Mouse (Mus musculus) MEL-GATA-1-ER (cell line): ENCODE measurements at regions not wholly inside any gene's neighbourhood (a gene's known extent, or its start where the extent isn't known, plus 50 kb on each side); places are given as distances from the start of the nearest gene placed in this dataset.
"Not testable (repeated sequence)": the region's sequence is repeated elsewhere in the genome, so short reads cannot be mapped to it uniquely, and the experiment has no call there.

ENCODE experiments used
- DNase-seq: peaks from one replicate; pipeline ENCODE4 v3.0.0-alpha.2; 2012; ENCODE audit warnings: low read depth; ENCODE audit errors: extremely low read depth

DNA sequence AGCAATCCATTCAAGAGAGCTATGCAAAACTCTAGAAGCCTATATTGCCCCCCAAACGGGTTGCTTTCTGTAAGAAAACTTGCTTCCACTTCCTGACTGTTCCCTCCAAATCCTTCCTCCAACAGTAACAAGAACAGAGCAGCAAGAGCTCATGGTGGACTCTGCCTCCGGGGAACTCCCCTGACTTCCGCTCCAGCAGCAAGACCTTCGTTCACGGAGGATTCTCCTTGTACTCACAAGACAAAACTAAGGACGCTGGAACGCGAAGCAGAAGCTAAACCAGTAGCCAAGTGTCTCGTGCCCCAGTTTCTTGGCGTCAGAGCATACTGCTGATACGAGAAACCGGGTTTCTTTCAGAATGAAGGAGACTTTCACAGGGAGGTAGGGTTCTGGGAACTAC lies 50.7 kb downstream of the H2al2a start:
- no peak for DNase-seq

DNA sequence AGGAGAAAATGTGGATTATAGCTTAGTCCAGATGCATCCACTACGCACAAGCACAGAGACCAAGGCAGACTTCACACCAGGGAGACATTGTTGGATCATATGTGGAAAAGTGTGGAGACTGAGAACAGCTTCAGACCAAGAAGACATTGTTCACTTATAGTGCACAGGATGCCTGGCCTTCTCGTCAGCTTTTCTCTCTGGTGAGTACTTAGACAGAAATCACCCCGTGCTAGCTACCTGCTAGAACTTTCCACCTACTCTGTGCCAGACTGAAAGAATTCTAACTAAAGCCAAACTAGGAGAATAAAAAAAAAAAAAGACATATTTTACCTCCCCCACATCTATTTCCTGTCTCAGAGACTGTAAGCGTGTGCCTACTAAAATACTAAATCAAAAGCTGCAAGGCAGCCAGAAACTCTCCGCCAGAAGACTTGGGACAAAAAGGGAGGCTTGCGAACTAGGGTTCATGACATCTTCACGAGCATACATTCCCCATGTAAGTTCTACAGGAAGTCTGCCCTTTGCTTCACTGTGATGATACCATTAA lies 51.3 kb downstream of the H2al2a start:
- DNase-seq: no peak

DNA sequence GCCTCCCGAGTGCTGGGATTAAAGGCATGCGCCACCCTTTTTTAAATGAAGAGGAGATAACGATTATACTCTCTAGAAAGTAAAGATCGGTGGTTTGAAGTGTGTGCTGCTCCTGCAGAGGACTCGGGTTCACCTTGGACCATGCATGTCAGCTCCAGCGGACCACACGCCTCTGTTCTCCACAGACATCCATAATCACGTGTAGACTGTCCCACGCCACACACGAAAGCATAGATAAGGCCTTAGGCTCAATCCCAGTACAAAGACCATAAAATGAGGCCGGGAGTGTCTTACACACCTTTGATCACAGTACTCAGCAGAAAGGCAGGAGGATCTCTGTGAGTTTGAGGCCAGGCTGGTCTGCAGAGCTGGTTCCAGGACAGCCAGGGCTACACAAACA lies 53.3 kb downstream of the H2al2a start:
- DNase-seq: no peak

DNA sequence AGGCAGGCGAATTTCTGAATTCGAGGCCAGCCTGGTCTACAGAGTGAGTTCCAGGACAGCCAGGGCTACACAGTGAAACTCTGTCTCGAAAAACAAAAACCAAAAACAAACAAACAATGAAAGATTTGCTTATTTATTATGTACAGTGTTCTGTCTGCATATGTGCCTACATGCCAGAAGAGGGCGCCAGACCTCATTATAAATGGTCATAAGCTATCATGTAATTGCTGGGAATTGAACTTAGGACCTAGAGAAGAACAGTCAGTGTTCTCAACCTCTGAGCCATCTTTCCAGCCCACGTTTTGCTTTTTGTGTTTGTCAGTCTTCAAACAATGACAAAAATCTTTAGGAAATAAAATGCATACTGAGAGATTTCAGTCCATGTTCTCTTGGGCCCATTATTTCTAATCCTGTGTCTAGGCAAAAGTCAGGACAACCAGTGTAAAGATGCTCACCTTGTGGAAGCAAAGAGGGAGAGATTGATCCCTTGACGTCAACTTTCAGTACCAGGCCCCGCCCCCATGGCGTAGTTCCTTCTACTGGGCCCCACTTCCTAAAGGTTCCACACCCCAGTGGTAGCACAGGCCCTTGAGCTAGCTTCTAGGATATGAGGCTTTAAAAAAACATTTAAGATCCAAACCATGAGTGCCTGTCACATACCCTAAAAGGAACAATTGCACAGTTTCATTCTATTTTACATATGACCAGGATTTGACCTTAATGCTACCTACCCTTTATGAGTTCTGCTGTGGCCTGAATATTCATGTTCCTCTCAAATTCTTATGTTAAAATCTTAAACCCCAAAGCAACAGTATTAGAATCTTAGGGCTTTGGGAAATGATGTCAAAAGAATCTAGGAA lies 54.0 kb downstream of the H2al2a start:
- DNase-seq: peak; percentile 32

DNA sequence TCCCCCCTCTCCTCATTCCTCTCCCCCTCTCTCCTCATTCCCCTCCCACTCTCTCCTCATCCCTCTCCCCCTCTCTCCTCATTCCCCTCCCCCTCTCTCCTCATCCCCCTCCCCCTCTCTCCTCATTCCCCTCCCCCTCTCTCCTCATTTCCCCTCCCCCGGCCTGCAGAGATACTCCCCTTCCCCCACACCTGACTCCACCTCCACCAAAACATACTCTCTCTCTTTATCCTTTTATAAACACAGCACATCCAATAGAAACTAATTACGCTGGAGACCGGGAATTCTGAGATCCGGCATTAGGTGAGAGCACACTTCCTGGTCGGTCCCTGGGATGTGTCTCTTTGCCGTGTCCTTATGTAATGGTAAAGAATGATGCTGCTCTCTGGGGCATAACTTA lies 54.8 kb downstream of the H2al2a start:
- DNase-seq: no peak

DNA sequence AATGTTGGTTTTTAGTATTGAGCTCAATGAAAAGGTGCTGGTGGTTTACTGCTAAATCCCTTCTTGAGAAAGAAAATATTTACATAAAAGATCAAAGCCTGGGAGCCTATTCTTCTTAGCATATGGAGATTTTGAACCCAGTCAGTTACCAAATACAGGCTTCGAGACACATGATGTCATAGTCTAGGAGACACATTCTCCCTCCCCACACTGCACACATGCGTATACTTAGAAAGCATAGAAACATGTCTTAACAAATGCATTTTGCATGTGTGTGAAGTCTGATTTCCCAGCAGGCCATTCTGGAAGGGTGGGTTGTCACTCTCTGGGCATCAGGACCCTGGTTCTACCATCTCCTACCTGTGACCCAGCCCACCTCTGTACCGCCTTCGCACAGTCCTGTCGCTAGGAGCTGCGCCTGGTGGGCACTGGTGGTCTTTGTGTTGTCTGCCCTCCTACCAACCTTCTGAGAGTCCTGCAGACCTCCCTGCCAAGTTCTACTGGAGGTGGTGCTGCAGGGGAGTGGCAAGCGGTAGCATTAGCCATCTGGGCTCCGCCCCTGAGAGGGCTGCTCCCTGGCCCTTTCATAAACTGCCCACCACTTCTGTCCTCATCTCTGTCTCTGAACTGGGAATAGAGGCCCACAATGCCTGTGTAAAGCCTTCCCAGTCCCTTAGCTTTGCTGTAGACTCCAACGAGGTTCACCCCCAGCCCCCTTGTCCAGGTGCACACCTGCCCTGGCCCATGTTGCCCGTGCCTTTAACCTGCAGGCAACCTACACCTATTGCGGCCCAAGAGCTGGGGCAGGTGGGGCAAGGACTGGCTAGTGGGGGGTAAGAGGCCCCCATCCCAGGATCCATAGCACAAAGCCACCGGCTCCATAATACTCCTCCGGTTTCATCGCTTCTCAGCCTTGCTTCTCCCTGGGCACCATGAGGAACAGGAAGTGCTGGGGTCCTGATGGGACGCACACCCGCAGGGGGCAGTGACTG lies 56.6 kb downstream of the H2al2a start:
- DNase-seq: not testable (repeated sequence)

DNA sequence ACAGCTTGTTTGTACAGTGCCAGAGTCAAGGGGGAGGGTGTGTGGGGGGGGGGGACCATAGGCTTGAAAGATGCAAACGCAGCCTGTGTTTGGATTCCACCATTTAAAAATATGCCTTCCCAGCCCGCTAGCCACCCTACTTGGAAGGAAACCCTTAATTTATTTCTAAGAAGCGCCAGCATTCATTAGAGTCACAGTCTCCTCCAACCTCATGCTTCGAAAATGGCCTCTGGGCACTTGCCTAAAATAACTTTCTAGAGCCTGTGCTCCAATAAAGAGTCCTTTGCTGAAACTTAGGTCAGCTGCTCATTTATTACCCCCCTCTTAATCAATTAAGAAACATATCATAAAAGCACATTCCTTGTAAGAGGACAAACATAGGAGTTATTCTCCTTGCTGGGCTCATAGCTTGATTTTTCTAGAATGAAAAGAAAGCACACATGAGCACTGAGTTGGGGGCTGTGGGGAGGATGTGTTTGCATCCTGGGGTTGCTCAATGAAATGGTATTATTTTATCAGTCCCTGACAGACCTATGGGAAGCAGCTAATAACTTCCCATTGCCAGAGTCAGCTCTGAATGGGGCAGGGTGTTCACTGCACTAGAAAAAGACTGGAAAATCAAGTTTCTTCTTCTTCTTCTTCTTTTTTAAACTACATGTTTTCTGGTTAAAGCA lies 57.4 kb downstream of the H2al2a start:
- DNase-seq: no peak

DNA sequence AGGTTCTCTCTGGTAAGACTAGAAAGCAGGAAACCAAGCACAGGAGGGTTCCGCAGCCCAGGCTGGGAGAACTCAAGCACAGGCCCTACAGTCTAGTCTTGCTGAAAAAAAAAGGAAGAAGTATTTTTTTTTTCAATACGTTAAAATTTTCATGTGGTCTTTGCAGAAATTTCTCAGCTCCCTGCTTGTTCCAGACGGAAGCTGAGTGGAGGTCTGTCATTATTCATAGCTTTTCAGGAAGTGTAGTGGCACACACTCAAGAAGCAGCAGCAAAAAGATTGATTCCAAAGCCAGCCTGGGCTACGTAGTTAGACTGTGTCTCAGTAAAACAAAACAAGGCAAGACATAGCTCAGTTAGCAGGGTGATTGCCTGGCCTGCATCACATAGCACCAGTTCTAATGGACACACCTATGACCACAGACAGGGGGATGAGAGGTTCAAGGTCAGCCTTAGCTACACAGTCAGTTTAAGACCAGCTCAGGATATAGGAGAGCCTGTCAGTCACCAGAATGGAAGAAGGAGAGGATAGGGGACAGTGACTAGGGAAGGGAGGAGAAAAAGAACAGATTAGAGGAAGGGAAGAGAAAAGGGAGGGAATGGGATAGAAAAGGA lies 60.1 kb downstream of the H2al2a start:
- DNase-seq: no peak

DNA sequence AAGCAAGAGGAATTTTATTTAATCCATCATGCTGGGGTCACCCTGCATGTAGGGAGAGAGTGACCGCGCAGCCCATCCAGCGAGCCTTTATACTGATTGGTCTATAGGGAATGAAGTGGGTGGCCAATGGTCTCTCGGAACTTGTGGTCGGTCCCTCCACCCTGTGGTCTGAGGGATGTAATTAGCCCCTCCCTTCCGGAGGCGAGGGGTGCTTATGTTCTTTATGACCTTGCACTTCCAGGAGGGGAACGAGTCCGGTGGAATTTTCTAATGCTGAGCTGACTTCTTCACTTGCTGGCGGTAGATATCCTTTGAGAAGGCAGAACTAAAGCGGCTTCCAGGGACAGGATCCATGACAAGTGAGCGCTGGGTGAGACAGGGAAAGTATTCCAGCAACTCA lies 60.8 kb downstream of the H2al2a start:
- no peak for DNase-seq

DNA sequence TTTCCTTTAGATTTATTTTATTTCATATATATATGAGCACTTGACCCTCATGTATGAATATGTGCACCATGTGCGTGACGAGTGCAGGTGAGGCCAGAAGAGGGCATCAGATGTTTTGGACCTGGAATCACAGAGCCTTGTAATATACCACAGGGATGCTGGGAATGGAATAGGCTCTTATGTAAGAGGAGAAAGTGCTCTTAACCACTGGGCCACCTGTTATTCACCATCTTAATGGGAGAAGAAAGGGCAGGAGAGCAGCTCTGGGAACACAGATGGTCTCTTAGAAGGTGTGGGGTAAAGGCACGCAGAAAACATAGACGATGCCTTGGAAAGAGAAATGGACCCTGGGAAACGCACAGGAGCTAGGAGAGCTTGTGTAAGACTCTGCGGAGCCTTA lies 61.3 kb downstream of the H2al2a start:
- no peak for DNase-seq

DNA sequence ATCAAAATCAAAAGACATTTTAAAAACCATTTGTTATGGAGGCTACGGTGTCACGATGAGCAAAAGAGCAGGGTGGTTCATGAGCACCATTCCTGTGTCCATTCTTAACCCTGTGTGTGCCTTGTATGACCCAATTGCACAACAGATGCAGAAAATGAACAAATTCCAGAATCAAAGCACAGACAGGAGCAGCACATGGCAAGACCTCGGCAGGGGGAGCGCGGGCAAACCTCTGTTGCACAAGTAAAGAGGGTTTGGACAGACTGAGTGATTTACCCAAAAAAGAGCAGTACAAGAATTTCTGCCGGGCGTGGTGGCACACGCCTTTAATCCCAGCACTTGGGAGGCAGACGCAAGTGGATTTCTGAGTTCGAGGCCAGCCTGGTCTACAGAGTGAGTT lies 62.1 kb downstream of the H2al2a start:
- no peak for DNase-seq

DNA sequence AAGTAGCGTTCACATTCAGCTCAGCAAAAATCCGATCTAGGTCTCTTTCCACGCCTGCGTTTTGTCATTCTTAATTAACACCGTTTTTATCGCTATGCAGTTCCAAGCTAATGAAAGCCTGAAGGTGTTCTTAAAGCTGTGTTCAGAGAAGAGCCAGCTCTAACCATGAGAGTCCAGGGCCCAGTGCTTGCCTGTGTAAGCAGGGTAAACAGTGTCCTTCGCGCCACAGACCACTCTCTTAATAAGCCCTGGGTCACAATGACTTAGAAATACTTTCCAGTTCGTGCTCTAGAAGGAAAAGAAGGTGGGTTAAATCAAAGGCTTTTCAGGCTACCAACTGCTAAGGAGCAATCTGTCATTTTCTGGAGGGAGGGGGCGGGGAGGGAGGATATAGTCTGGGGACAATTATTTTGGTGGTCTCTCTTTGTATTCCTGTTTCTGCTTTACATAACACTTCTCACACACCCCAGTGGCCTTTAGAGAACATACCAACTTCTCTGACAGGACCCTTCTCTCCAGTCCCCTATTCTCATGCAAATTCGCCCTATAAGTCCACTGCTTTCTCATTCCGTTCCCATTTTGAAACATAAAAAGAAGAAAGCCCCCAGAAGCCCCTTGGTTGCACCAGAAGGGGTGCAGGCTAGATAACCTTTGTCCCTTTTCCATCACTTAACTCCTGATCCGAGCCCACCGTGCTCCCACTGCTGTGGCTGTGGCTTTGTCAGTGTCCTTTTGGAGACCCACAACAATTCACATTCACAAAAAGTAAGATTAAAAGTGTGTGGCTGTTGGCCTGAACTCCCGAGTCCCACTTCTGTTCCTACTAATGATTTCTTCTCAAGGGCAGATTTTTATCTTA lies 63.6 kb downstream of the H2al2a start:
- DNase-seq: no peak

DNA sequence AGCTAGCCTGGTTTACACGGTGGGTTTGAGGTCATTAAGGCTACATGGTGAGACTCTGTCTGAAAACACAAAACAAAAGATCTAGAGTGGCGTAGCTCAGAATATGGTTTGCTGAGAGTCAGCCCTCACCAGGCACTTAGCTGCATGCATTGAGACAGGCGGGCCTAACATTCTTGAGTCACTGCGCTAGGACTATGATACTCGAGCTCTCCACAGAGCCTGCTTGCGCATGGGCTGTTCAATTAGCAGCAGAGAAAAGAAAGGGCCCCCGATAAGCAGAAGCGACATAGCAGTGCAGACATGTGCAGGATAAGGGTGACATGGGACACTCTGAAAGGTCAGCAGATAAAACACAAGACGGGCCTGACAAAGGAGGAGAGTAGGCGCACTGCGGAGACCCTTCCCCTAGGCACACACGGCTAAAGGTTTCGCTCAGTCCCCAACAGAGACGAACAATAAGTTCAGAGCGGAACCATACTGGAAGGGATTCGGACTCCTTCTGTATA lies 64.3 kb downstream of the H2al2a start:
- DNase-seq: no peak

DNA sequence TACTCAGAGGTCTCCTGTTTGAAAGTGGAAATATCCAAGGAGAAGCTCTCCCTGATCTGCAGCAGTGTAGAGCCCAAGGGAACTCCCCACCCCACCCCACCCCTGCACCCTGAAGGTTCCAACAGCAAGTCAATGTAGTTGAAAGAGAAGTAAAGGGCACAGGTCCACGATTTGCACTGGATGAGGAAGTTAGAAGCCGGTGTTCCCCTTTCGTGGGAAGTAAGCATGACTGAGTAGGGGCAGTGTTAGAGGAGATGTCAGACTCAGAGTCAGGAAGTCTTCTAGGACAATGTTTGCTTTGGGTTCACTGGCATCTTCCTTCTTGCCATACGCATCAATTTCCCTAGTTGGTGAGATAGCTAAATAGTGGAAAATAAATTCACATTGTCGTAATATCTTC lies 64.9 kb downstream of the H2al2a start:
- DNase-seq: peak; percentile 36

DNA sequence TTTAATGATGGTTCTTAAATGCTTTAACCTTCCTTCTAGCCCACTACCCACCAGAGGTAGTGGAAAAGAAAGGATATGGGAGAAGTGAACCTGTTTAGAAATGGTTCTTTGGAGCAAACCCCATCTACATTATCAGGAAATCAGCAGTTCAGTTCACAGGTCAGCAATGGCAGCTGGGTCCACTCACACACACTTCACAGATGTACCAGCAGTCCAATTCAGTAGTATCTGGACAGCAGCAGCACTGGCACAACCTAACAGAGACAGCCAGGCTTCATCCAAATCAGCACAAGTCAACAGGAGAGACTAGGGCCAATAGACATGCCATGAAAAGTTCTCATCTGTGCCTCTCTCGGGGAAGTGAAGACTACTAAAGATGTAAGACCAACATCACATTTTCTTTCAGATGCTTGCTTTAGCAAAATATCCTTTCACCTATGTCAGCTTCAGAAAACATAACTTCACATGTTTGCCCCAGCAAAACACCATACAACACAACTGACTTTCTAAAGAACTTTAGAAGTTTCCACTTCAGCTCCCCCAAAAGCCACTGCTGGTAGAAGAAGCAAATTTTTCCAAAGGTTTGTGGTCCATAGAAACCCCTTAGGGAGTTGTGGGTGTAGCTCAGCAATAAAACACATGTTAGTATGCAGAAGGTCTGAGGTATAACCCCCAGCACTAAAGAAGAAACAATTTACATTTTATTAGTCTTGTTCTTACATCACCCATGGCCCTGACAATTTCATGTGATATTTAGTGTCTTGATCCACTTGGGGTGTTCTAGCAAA lies 77.7 kb downstream of the H2al2a start:
- no peak for DNase-seq

DNA sequence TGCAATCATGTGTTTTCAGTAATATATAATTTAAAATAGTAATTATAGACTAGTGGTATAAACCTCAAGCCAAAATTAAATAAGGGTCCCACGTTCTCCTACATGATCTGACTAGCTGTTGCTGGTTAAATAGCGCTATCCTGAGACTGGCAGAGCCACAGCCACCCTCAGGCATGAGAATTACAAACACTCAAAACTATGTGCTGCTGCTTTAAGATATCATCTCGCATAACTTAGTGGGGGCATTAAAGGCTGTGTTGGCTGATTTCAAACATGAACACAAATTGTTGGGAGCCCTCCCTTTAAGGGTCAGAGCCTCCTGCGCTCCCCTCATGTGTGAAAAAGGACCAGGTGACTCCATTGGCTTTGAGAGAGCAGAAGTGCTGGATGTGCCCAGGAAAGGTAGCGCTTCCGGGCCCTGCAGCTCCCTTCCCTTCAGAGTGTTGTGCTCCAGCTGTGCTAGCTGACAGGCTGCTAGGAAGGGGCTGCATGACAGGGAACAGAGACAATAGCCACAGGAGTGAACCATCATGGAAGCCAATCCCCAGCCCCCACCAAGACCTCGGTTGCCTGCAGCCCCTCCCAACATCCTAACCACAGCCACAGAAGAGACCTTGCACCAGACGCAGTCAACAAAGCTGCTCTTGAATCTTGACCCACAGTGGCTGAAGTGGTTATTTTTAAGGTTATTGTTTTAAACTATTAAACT lies 79.4 kb downstream of the H2al2a start:
- no peak for DNase-seq

DNA sequence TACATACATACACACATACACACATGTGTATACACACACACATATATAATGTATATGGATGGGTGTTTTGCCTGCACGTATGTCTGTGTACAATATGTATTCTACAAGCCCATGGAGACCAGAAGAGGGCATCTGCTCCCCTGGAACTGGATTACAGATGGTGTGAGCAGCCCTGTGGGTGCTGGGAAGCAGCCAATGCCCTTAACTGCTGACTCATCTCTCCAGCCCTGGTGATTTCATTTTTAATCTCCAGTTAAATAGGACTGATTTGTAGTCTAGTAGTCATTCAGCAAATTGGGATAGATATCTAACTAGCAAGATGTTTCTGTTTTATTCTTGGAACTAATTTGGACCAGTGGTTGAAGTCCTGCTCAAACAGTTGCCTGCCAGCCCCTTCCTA lies 94.1 kb downstream of the H2al2a start:
- DNase-seq: no peak

DNA sequence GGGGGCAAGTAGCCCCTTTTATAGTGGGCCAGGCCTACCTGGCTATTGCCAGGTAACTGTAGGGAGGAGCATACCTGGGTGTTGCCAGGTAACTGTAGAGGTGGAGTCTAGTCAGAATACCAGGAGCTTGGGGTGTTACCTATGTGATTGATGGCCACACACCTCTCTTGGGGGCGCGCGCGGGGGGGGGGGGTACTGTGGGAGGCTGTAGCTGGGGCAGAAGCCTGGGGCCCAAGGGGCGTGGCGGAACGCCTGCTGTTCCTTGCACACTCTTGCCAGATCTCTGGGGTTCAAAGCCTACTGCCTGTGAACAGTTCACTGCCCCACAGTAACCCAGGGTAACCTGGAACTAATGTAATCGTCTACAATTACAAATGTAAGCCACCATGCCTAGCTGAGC lies 96.6 kb downstream of the H2al2a start:
- DNase-seq: no peak
